Mouse (Mus musculus) lung, postnatal 0 days (tissue): Measurements from ENCODE around the gene Cap2.

Experiments
- CTCF ChIP-seq: IDR thresholded peaks from 2 replicates; pipeline ENCODE4 v1.5.1; 2016; ENCODE audit warnings: antibody characterized with exemption, mild to moderate bottlenecking
- EP300 ChIP-seq: IDR thresholded peaks from 2 replicates; pipeline ENCODE4 v1.6.1; 2016; ENCODE audit warnings: antibody characterized with exemption, mild to moderate bottlenecking, control low read depth

- no peak for TF ChIP-seq CTCF
- TF ChIP-seq EP300: no peak
Observed at GRCm38 (mm10) chr13:46459546-46459945, 42.1 kb upstream of the Cap2 start.
